Mouse (Mus musculus): ENCODE measurements around the gene Gm4450.
"Not testable (repeated sequence)": the region's sequence is repeated elsewhere in the genome, so short reads cannot be mapped to it uniquely, and the experiment has no call there.

The Gm4450 gene

DNA sequence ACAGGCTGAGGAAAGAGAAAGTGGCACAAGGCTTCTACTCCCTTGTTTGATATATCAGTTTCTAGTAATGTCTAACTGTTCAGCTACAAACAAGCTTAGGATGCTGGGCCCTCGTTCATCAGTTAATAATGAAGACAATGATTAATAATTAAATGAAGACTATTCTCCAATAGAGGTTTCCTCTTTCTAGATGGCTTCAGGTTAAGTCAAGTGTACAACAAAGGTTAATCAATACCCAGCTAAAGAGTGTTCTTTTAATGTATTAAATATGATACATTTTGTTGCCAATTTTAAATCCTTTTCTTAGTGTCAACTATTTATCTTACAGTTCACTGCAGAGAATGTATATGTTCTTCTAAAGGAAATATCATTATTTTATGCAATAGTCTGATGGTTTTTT lies at the start of gene Gm4450:
Gm4450 (minus strand) TSS at position 101 of the 400 bp plus-strand sequence.
- not testable (repeated sequence) for H3K4me3 ChIP-seq (replicated peaks; ENCODE audit: low read length); H3K9me3 ChIP-seq (ENCODE audit: low read length); H3K27me3 ChIP-seq (ENCODE audit: insufficient read depth, low read length); H3K36me3 ChIP-seq (ENCODE audit: insufficient read depth, low read length); H3K4me1 ChIP-seq (replicated peaks; ENCODE audit: low read depth, low read length)

DNA sequence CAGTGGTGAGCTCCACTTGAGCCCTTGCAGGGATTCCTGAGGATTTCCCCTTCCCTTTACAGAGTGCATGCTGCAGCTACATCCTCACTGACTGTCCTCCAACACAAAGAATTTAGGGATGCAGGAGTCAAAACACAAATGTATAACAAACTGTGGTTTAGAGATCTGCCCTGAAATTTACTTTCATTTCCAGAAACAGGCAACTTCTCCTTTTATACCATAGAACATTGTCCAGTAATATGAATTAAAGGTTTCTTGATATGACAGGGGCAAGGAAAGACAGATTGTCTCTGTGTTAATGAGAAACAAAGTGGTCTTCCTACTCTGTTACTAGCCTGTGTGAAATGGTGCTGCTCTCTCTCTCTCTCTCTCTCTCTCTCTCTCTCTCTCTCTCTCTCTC lies 40.5 kb upstream of the Gm4450 start:
- H3K4me1 ChIP-seq (replicated peaks; ENCODE audit: low read depth, low read length); H3K9me3 ChIP-seq (ENCODE audit: low read length); H3K36me3 ChIP-seq (ENCODE audit: insufficient read depth, low read length); H3K27me3 ChIP-seq (ENCODE audit: insufficient read depth, low read length); H3K4me3 ChIP-seq (replicated peaks; ENCODE audit: low read length): not testable (repeated sequence)

DNA sequence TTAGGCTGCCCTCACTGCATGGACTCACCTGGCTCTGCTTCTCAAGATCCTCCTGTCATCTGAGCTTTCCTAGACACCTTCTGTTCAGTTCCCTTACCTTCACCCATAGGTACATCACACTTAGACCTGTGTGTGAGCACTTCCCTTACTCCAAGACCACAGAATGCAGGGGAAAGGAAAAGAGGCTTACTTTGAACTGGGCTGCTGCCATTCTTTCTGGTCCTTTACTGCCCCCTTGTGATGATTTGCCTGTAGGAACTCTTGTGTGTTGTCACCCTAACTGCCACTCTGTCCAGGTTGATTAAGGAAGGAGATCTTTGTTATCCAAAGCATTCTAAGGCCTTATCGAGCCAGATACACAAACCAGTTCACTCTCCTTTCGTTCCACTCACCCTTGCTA lies 39.8 kb upstream of the Gm4450 start:
- H3K27me3 ChIP-seq (ENCODE audit: insufficient read depth, low read length); H3K9me3 ChIP-seq (ENCODE audit: low read length); H3K4me3 ChIP-seq (replicated peaks; ENCODE audit: low read length); H3K36me3 ChIP-seq (ENCODE audit: insufficient read depth, low read length); H3K4me1 ChIP-seq (replicated peaks; ENCODE audit: low read depth, low read length): not testable (repeated sequence)

DNA sequence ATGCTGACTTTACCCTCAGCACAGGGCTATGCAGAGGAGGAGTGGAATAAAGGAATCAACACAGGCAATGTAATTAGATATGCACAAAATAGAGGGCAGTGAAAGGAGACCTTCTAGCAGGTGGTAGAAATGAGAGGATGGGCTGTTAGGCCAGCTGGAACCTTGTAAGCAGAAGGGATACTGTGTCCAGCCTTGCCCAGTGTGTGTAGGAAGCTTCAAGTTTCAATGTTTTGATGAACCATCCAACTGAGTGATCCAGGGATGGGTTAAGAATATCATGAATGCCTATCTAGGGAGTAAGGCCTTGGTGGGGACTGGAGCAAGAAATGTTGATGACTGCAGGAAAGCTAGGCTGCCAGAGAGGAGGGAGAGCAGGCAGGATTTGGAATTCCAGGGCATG lies 38.1 kb upstream of the Gm4450 start:
- H3K36me3 ChIP-seq (ENCODE audit: insufficient read depth, low read length); H3K4me3 ChIP-seq (replicated peaks; ENCODE audit: low read length): not testable (repeated sequence)

DNA sequence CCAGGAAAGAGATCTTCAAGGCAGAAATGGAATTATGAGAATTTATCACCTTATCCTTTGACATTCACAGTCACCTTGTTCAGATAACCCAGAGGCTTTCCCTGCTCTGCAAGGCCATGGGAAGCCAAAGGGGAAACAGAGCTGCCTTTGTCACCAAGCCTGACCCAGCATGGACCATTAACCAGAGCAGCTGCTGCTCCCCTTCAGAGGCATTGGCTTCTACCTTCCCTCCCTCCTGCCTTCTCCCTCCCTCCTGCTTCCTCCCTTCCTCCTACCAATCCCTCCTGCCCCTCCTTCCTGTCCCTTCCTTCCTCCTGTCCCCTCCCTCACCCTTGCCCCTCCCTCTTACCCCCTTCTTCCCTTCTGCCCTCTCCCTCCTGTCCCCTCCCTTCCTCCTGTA lies 37.3 kb upstream of the Gm4450 start:
- H3K4me3 ChIP-seq (replicated peaks; ENCODE audit: low read length); H3K36me3 ChIP-seq (ENCODE audit: insufficient read depth, low read length); H3K4me1 ChIP-seq (replicated peaks; ENCODE audit: low read depth, low read length); H3K27me3 ChIP-seq (ENCODE audit: insufficient read depth, low read length); H3K9me3 ChIP-seq (ENCODE audit: low read length): not testable (repeated sequence)

More for the DNA sequence above, 38.1 kb upstream of the Gm4450 start:
- not testable (repeated sequence) for H3K9me3 ChIP-seq (ENCODE audit: low read length); H3K4me1 ChIP-seq (replicated peaks; ENCODE audit: low read depth, low read length); H3K27me3 ChIP-seq (ENCODE audit: insufficient read depth, low read length)

DNA sequence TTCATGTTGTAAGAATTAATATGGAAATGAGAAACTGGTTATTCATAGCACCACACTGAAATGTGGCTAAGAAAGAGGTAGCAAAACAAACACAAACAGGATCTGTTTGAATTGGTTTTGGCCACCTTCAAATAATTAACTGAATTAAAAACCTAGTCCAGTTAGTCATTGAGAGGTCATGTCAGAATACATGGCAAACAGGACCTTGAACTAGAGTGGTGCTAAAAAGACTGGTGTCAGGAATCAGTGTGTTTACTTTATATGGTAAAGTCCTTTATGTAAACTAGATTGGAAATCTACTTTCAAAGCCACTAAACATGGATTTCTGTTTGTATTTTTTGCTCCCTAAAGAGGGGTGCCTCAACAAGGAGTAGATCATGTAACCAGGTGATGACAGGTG lies 14.6 kb upstream of the Gm4450 start:
- H3K4me3 ChIP-seq (replicated peaks; ENCODE audit: low read length); H3K27me3 ChIP-seq (ENCODE audit: insufficient read depth, low read length); H3K9me3 ChIP-seq (ENCODE audit: low read length); H3K36me3 ChIP-seq (ENCODE audit: insufficient read depth, low read length); H3K4me1 ChIP-seq (replicated peaks; ENCODE audit: low read depth, low read length): not testable (repeated sequence)

DNA sequence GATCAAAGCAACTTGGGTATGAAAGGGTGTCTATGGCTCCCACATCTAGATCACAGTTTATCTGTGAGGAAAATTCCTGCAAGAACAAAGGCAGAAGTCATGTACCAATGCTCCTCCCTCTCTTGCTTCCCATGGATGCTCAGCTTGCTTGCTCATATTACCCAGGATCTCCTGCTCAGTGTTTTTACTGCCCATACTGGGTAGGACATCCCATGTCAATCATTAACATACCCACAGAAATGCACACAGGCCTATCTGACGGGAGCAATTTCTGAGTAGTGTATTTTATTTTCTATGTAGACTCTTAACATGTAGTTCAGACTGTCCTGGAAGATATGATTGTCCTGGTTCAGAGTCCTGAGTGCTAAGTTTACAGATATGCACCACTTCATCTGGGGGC lies 14.1 kb upstream of the Gm4450 start:
- not testable (repeated sequence) for H3K9me3 ChIP-seq (ENCODE audit: low read length); H3K4me1 ChIP-seq (replicated peaks; ENCODE audit: low read depth, low read length); H3K36me3 ChIP-seq (ENCODE audit: insufficient read depth, low read length); H3K27me3 ChIP-seq (ENCODE audit: insufficient read depth, low read length); H3K4me3 ChIP-seq (replicated peaks; ENCODE audit: low read length)

DNA sequence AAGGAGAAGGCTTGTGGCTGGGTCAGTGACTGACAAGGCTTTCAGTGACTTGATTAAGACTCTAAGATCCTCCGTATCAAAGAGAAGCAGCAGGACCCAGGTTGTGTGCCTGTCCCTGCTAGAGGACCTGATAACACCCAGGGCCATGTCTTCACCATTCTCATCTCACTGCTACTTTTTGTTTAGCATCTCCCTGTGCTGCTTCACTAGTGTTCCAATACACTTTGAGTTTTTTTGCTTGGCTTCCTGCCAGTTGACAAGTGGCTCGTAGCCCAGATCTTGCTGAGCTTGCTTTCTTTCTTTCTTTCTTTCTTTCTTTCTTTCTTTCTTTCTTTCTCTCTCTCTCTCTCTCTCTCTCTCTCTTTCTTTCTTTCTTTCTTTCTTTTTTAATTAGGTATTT lies 12.4 kb upstream of the Gm4450 start:
- H3K9me3 ChIP-seq (ENCODE audit: low read length); H3K36me3 ChIP-seq (ENCODE audit: insufficient read depth, low read length); H3K4me1 ChIP-seq (replicated peaks; ENCODE audit: low read depth, low read length); H3K4me3 ChIP-seq (replicated peaks; ENCODE audit: low read length); H3K27me3 ChIP-seq (ENCODE audit: insufficient read depth, low read length): not testable (repeated sequence)

DNA sequence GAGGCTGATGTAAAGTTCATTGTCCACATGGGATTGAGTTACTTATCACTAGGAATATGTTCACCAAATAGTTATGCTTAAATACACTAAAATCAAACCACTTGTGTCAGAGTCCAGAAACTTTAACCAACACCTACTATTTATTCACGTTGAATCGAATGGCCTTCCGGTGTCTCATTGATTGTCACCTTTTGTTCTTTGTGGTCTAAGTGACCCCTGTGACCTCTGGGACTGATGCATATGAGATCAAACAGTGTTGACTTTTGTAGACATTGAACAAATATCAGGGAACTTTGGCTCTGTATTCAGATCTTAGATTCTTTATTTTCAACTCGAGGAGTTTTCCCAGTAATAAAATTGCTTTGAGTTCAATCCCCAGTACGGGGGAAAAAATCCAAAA lies 3.1 kb downstream of the Gm4450 start:
- not testable (repeated sequence) for H3K4me1 ChIP-seq (replicated peaks; ENCODE audit: low read depth, low read length); H3K4me3 ChIP-seq (replicated peaks; ENCODE audit: low read length); H3K27me3 ChIP-seq (ENCODE audit: insufficient read depth, low read length); H3K9me3 ChIP-seq (ENCODE audit: low read length); H3K36me3 ChIP-seq (ENCODE audit: insufficient read depth, low read length)

DNA sequence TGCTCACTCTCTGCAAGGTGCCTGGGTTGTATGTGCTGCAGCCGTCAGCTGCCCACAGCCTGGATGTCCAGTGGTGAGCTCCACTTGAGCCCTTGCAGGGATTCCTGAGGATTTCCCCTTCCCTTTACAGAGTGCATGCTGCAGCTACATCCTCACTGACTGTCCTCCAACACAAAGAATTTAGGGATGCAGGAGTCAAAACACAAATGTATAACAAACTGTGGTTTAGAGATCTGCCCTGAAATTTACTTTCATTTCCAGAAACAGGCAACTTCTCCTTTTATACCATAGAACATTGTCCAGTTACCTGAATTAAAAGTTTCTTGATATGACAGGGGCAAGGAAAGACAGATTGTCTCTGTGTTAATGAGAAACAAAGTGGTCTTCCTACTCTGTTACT lies 13.0 kb downstream of the Gm4450 start:
- H3K27me3 ChIP-seq (ENCODE audit: insufficient read depth, low read length); H3K4me1 ChIP-seq (replicated peaks; ENCODE audit: low read depth, low read length); H3K36me3 ChIP-seq (ENCODE audit: insufficient read depth, low read length); H3K4me3 ChIP-seq (replicated peaks; ENCODE audit: low read length); H3K9me3 ChIP-seq (ENCODE audit: low read length): not testable (repeated sequence)

DNA sequence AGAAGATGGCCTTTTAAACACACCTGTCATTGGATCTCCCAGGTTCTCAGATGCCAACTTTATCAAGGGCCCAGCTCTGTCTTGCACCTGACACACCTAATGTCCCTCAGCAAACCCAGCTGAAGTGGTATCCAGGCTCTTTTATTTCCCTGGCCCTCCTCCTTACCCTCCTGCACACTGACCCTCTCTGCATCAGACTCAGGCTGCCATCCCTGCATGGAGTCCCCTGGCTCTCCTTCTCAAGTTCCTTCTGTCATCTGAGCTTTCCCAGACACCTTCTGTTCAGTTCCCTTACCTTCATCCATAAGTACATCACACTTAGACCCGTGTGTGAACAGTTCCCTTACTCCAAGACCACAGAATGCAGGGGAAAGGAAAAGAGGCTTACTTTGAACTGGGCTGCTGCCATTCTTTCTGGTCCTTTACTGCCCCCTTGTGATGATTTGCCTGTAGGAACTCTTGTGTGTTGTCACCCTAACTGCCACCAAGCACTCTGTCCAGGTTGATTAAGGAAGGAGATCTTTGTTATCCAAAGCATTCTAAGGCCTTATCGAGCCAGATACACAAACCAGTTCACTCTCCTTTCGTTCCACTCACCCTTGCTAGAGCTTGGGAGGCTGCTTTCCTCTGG lies 13.7 kb downstream of the Gm4450 start:
- H3K36me3 ChIP-seq (ENCODE audit: insufficient read depth, low read length); H3K4me1 ChIP-seq (replicated peaks; ENCODE audit: low read depth, low read length); H3K9me3 ChIP-seq (ENCODE audit: low read length); H3K4me3 ChIP-seq (replicated peaks; ENCODE audit: low read length); H3K27me3 ChIP-seq (ENCODE audit: insufficient read depth, low read length): not testable (repeated sequence)

DNA sequence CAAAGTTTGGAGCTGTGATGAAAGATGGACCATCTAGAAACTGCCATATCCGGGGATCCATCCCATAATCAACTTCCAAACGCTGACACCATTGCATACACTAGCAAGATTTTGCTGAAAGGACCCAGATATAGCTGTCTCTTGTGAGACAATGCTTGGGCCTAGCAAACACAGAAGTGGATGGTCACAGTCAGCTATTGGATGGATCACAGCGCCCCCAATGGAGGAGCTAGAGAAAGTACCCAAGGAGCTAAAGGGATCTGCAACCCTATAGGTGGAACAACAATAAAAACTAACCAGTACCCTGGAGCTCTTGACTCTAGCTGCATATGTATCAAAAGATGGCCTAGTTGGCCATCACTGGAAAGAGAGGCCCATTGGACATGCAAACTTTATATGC lies 14.7 kb downstream of the Gm4450 start:
- not testable (repeated sequence) for H3K4me3 ChIP-seq (replicated peaks; ENCODE audit: low read length); H3K27me3 ChIP-seq (ENCODE audit: insufficient read depth, low read length); H3K9me3 ChIP-seq (ENCODE audit: low read length); H3K4me1 ChIP-seq (replicated peaks; ENCODE audit: low read depth, low read length); H3K36me3 ChIP-seq (ENCODE audit: insufficient read depth, low read length)

Measured in E14TG2a.4 (cell line).